In the genomic region with DNA sequence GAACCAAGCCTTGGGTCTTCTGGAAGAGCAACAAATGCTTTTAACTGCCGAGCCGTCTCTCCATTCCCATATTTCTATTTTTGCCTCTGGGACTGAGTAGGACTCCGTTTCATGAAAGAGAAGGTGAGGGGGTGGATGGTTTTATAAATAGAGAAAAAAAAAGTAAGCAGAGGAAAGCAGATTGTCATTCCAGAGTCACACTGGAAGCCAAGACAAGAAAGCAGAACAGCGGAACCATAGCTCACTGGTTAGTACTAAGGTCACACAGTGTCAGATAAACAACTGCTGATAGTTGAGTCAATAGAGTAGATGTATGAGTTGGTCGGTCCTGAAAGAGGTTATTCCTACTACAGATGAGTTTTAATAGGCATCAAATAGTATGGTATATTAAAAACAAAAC, we compare ENCODE assay signal across 16 mouse cellular contexts. TPM values are rescaled to one million over a fixed set of nuclear protein-coding genes. Genes with fewer than 3 reads are reported as not detected.
DNase-seq lines count a peak whose midpoint lies in the region; ATAC-seq and TF ChIP-seq lines count a peak whose summit lies in the region.
"Had no signal": no experiment of that assay in that cellular context is flagged by ENCODE, and none has a peak within 500 bp of the region (broad histone marks: within the 10 kb centered on the region; RNA-seq: fewer than 3 reads in every experiment).

No protein-coding gene starts in this region.

- peaks cover 10% of the 10 kb centered on the region; the same call in 1 of the 2 replicates for H3K4me1 ChIP-seq in heart, embryonic 11.5 days (ENCODE audit: control insufficient read depth, insufficient read depth, low read length)
- peaks cover 49% of the 10 kb centered on the region for H3K4me1 ChIP-seq in kidney, embryonic 16.5 days (ENCODE audit: insufficient read depth, low read length)
- H3K4me1 ChIP-seq in bone marrow macrophage, adult 2 months (ENCODE audit: control insufficient read depth, insufficient read depth, low read length): peaks cover 49% of the 10 kb centered on the region
- H3K4me1 ChIP-seq in small intestine, adult 2 months (ENCODE audit: control insufficient read depth, insufficient read depth, insufficient read length, low read length): peaks cover 17% of the 10 kb centered on the region

- no peak for ATAC-seq in heart, embryonic 11.5 days (replicated peaks; ENCODE audit: insufficient number of reproducible peaks, low FRiP score, low TSS enrichment)
- no peak for ATAC-seq in kidney, embryonic 16.5 days (ENCODE audit: low FRiP score, low TSS enrichment)
- no peak for ATAC-seq in inflammation-experienced regulatory T-cells, adult 6 months
- ATAC-seq: lung, postnatal 0 days had no signal

- H3K4me3 ChIP-seq in heart, embryonic 11.5 days (ENCODE audit: low read depth, low read length): no peak overlapping the region
- H3K4me3 ChIP-seq in kidney, embryonic 16.5 days (ENCODE audit: low read length): no peak overlapping the region
- H3K4me3 ChIP-seq in bone marrow macrophage, adult 2 months (ENCODE audit: insufficient read depth, low read length): no peak overlapping the region
- no peak overlapping the region for H3K4me3 ChIP-seq in small intestine, adult 2 months (ENCODE audit: low read depth, low read length)
- H3K4me3 ChIP-seq: embryonic facial prominence, embryonic 15.5 days; forebrain, embryonic 12.5 days; hindbrain, embryonic 15.5 days; neural tube, embryonic 13.5 days had no signal

- no peak for TF ChIP-seq CTCF in bone marrow macrophage, adult 2 months (IDR thresholded peaks at IDR 0.05; ENCODE audit: low read depth, low read length)
- TF ChIP-seq CTCF in small intestine, adult 2 months (IDR thresholded peaks at IDR 0.05; ENCODE audit: extremely low read depth, insufficient read length, insufficient replicate concordance, low read depth, low read length): no peak

- 69% methylated on average over 5 of the region's 5 CpGs for WGBS in heart, embryonic 11.5 days (ENCODE audit: insufficient replicate concordance)
- 66% methylated on average over 5 of the region's 5 CpGs for WGBS in kidney, embryonic 16.5 days
- WGBS in small intestine, adult 2 months: 52% methylated on average over 5 of the region's 5 CpGs

- no peaks in the 10 kb centered on the region for H3K36me3 ChIP-seq in heart, embryonic 11.5 days (ENCODE audit: control insufficient read depth, insufficient read depth, low read length)
- no peaks in the 10 kb centered on the region for H3K36me3 ChIP-seq in kidney, embryonic 16.5 days (ENCODE audit: insufficient read depth, low read length)
- peaks cover 11% of the 10 kb centered on the region for H3K36me3 ChIP-seq in small intestine, adult 2 months (ENCODE audit: control insufficient read depth, insufficient read depth, low read length)
- H3K36me3 ChIP-seq: forebrain, embryonic 12.5 days; hindbrain, embryonic 15.5 days; neural tube, embryonic 13.5 days had no signal

- H3K27me3 ChIP-seq in heart, embryonic 11.5 days (ENCODE audit: control insufficient read depth, insufficient read depth, low read length): no peaks in the 10 kb centered on the region
- no peaks in the 10 kb centered on the region for H3K27me3 ChIP-seq in kidney, embryonic 16.5 days (ENCODE audit: insufficient read depth, low read length)
- H3K27me3 ChIP-seq in small intestine, adult 2 months (ENCODE audit: control insufficient read depth, insufficient read depth, low read length): no peaks in the 10 kb centered on the region
- H3K27me3 ChIP-seq: embryonic facial prominence, embryonic 15.5 days; hindbrain, embryonic 15.5 days; neural tube, embryonic 13.5 days had no signal

- no peak overlapping the region for H3K4me2 ChIP-seq in heart, embryonic 11.5 days
- no peak overlapping the region for H3K4me2 ChIP-seq in kidney, embryonic 16.5 days (replicated peaks; ENCODE audit: low read depth, low read length)
- H3K4me2 ChIP-seq: embryonic facial prominence, embryonic 15.5 days; forebrain, embryonic 12.5 days; hindbrain, embryonic 15.5 days; neural tube, embryonic 13.5 days had no signal

- TF ChIP-seq POLR2A in bone marrow macrophage, adult 2 months (IDR thresholded peaks at IDR 0.05; ENCODE audit: borderline replicate concordance, low read depth, low read length): no peak
- TF ChIP-seq POLR2A in small intestine, adult 2 months (IDR thresholded peaks at IDR 0.05; ENCODE audit: low read depth, low read length): no peak

- H3K9ac ChIP-seq in heart, embryonic 11.5 days (ENCODE audit: low read depth, low read length): no peak overlapping the region
- no peak overlapping the region for H3K9ac ChIP-seq in kidney, embryonic 16.5 days (replicated peaks; ENCODE audit: low read length)
- H3K9ac ChIP-seq: embryonic facial prominence, embryonic 15.5 days; forebrain, embryonic 12.5 days; hindbrain, embryonic 15.5 days; neural tube, embryonic 13.5 days had no signal

- H3K9me3 ChIP-seq in heart, embryonic 11.5 days (replicated peaks; ENCODE audit: control insufficient read depth, low read length): no peaks in the 10 kb centered on the region
- H3K9me3 ChIP-seq in kidney, embryonic 16.5 days (ENCODE audit: low read length): no peaks in the 10 kb centered on the region
- H3K9me3 ChIP-seq: embryonic facial prominence, embryonic 15.5 days; forebrain, embryonic 12.5 days; hindbrain, embryonic 15.5 days; neural tube, embryonic 13.5 days had no signal

- peak; percentile 37 to 42 for DNase-seq in heart, adult 18-20 months
- DNase-seq in kidney, adult 9 months: no peak
- DNase-seq: B cell, adult 2 months; cerebellum, adult 8-10 months; kidney, adult 11 months; thymus, postnatal 25 days had no signal

- no peak overlapping the region for H3K27ac ChIP-seq in heart, embryonic 11.5 days (ENCODE audit: low read depth, low read length)
- H3K27ac ChIP-seq in kidney, embryonic 16.5 days (ENCODE audit: low read length): peak overlapping the region; percentile 98; the same call in 1 of the 2 replicates
- peak overlapping the region; percentile 74 for H3K27ac ChIP-seq in bone marrow macrophage, adult 2 months (ENCODE audit: insufficient read depth, low read depth, low read length)
- H3K27ac ChIP-seq in small intestine, adult 2 months (ENCODE audit: insufficient read depth, low read depth, low read length): peak overlapping the region; percentile 56; the same call in 1 of the 2 replicates
- H3K27ac ChIP-seq: forebrain, embryonic 12.5 days; hindbrain, embryonic 15.5 days; neural tube, embryonic 13.5 days had no signal

RNA-seq across cellular contexts. Expression of gene Itm2b, which starts 1.4 kb away (rescaled TPM):
- 100 to 1,000 TPM; 736 to 802 TPM for total RNA-seq in heart, adult 18-20 months (2021)
- 513 and 567 TPM in 2 replicates for polyA plus RNA-seq in heart, embryonic 11.5 days (2014; fragmentation: Nextera tagmentation; extraction: Ambion mirVana)
- polyA plus RNA-seq in kidney, embryonic 16.5 days (2015; fragmentation: Nextera tagmentation; extraction: Ambion mirVana): 1,091 and 1,137 TPM in 2 replicates
- polyA plus RNA-seq in bone marrow macrophage, adult 2 months (2012; ENCODE audit: insufficient read depth, insufficient read length, missing spikeins): 6,453 and 6,469 TPM in 2 replicates
- 515 and 990 TPM in 2 replicates for polyA plus RNA-seq in small intestine, adult 2 months (2012; rRNA removed)
- 1,000 to 10,000 TPM in 2 of 3 experiments, 100 to 1,000 TPM in 1; 933 to 1,139 (median 1,095) TPM for polyA plus RNA-seq in inflammation-experienced regulatory T-cells, adult 6 months (2017; shearing (Covaris generic))
